Mouse (Mus musculus) lung, postnatal 0 days (tissue): ENCODE measurements around the gene Pld1.

Experiments used
- CTCF ChIP-seq: IDR thresholded peaks from 2 replicates; pipeline ENCODE4 v1.5.1; 2016; ENCODE audit warnings: antibody characterized with exemption, mild to moderate bottlenecking
- EP300 ChIP-seq: IDR thresholded peaks from 2 replicates; pipeline ENCODE4 v1.6.1; 2016; ENCODE audit warnings: antibody characterized with exemption, mild to moderate bottlenecking, control low read depth

DNA sequence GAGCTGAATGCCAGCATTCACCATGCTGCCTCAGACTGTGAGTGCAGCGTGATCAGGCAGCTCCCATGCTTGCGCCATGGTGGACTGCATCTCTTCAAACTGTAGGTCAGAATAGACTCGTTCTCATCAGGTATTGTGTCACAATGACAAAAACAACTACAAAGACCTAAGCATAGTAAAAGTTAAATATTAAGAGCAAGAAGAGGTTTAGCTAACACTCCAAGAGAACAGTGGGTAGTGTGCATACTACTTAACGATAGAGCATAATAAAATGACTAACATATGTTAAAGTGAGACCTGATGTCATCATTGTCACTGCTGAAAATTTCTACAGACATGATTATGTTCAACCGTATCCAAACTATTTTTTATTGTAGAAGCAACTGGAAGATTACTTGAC is 92.4 kb downstream of the Pld1 start:
- TF ChIP-seq EP300 (peak; percentile 70), CTCF (no peak)
